Mouse (Mus musculus) midbrain, embryonic 14.5 days (tissue): Measurements from ENCODE around the gene Alox5ap. TPM values are rescaled to one million over a fixed set of nuclear protein-coding genes. Genes with fewer than 3 reads are reported as not detected.

Source experiments
- ATAC-seq: fragments of 200-750 bp; cut with Nextera tagmentation; 2 replicates; pipeline ENCODE4 v1.8.0; 2017; ENCODE audit warnings: moderate number of reproducible peaks, moderate library complexity; ENCODE audit not compliant: low FRiP score, low TSS enrichment
- DNase-seq: peaks from one replicate; pipeline ENCODE4 v3.0.0-alpha.2; 2015
- H3K27ac ChIP-seq: fragments of 300-500 bp; sonication (generic); replicated peaks from 2 replicates; pipeline ENCODE4 v1.5.1; 2014; ENCODE audit warnings: mild to moderate bottlenecking, low read depth, low read length, moderate library complexity
- H3K27me3 ChIP-seq: fragments of 300-500 bp; sonication (generic); 2 replicates; pipeline ENCODE4 v1.6.1; 2014; ENCODE audit warnings: low read length, control low read depth, mixed read lengths; ENCODE audit not compliant: control insufficient read depth, insufficient read depth
- H3K36me3 ChIP-seq: fragments of 300-500 bp; sonication (generic); 2 replicates; pipeline ENCODE4 v1.6.1; 2014; ENCODE audit warnings: low read length, control low read depth; ENCODE audit not compliant: control insufficient read depth, insufficient read depth
- H3K4me1 ChIP-seq: fragments of 300-500 bp; sonication (generic); 2 replicates; pipeline ENCODE4 v1.6.1; 2014; ENCODE audit warnings: mild to moderate bottlenecking, antibody characterized with exemption, low read length, control low read depth; ENCODE audit not compliant: control insufficient read depth, insufficient read depth
- H3K4me2 ChIP-seq: fragments of 300-500 bp; sonication (generic); 2 replicates; pipeline ENCODE4 v1.6.1; 2014; ENCODE audit warnings: mild to moderate bottlenecking, low read length, moderate library complexity
- H3K4me3 ChIP-seq: fragments of 300-500 bp; sonication (generic); replicated peaks from 2 replicates; pipeline ENCODE4 v1.5.1; 2014; ENCODE audit warnings: low read depth, low read length
- H3K9ac ChIP-seq: fragments of 300-500 bp; sonication (generic); replicated peaks from 2 replicates; pipeline ENCODE4 v1.6.1; 2014; ENCODE audit warnings: mild to moderate bottlenecking, low read length, moderate library complexity
- H3K9me3 ChIP-seq: fragments of 300-500 bp; sonication (generic); 2 replicates; pipeline ENCODE4 v1.6.1; 2016; ENCODE audit warnings: low read length, control low read depth, mixed read lengths; ENCODE audit not compliant: control insufficient read depth
- WGBS: fragments of 180-500 bp; shearing (Covaris S2); extraction: QIAGEN DNeasy Blood & Tissue Kit; methylation state at CpG from one replicate; pipeline ENCODE4 v1.1.7; 2014; 5-methylcytosine and 5-hydroxymethylcytosine counted together
- polyA plus RNA-seq: library from polyadenylated mRNA; unstranded; fragments of >200 nt; fragmentation: Nextera tagmentation; extraction: Ambion mirVana; gene quantifications from 2 replicates; pipeline ENCODE4 v1.2.1, GENCODE M21; 2014

The Alox5ap gene
- polyA plus RNA-seq, 1 experiment from 2014 or later = 12.2 TPM

DNA sequence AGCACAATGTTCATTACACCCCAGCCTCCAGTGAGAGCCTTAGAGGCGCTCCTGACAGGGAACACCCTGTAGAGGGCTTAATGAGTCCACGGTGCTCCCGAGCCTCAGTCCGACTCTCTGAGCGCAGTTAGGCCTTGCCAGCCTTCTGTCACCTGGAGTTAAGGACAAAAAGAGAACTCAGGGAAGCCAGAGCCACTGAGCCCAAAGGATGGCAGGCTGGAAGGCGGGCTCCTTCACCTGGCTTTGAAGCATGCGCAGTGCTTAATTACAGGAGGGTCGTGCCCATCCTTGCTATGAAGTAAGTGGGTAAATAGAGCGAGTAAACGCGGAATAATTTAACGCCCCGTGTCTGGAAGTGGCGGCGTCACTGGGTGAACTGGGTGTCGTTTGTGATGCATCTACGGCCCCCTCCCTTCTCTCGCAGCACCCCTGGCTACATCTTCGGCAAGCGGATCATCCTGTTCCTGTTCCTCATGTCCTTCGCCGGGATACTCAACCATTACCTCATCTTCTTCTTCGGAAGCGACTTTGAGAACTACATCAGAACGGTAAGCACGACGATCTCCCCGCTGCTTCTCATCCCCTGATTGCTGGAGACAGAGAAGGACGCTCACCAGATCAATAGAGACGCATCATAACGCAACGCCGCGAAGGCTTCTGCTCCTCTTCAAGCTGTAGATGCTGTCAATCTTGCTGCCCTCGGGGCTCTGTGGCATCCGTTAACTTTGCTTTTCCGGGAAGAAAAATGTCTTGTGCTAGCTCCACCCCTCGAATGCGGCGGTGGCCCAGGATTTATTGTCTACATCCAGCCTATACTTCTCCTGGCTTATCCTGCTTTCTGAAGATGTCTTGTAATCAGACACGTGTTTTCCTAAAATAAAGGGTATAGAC lies 22.8 kb downstream of the Alox5ap start:
- H3K4me1 ChIP-seq = peaks cover 7% of the 10 kb centered on the region
- WGBS = 22% methylated on average over 41 of the region's 41 CpGs
- ATAC-seq (no peak), DNase-seq (peak; percentile 71)
- no peaks in the 10 kb centered on the region for H3K36me3 ChIP-seq
- peak overlapping the region; percentile 58 for H3K4me2 ChIP-seq
- peak overlapping the region; percentile 32 for H3K4me3 ChIP-seq
- no peaks in the 10 kb centered on the region for H3K9me3 ChIP-seq
- H3K27ac ChIP-seq = peak overlapping the region; percentile 55
- H3K9ac ChIP-seq = peak overlapping the region; percentile 47; the same call in 1 of the 2 replicates
- no peaks in the 10 kb centered on the region for H3K27me3 ChIP-seq

- no peak overlapping the region for H3K4me3 ChIP-seq
- peaks cover 7% of the 10 kb centered on the region for H3K4me1 ChIP-seq
- no peaks in the 10 kb centered on the region for H3K27me3 ChIP-seq
Measured at GRCm38 (mm10) chr5:149291266-149291665, 26.7 kb downstream of the Alox5ap start.

GRCm38 (mm10) chr5:149293071-149293470 lies 28.5 kb downstream of the Alox5ap start:
- Histone ChIP-seq H3K4me3 (no peak overlapping the region), H3K4me1 (peaks cover 1% of the 10 kb centered on the region), H3K9ac (no peak overlapping the region), H3K9me3 (no peaks in the 10 kb centered on the region), H3K27ac (no peak overlapping the region), H3K4me2 (no peak overlapping the region), H3K36me3 (no peaks in the 10 kb centered on the region), H3K27me3 (no peaks in the 10 kb centered on the region)
- 53% methylated on average over 4 of the region's 4 CpGs for WGBS
- DNase-seq = no peak
- no peak for ATAC-seq

More at GRCm38 (mm10) chr5:149291266-149291665, 26.7 kb downstream of the Alox5ap start:
- Histone ChIP-seq H3K4me2 (no peak overlapping the region), H3K9me3 (no peaks in the 10 kb centered on the region), H3K36me3 (no peaks in the 10 kb centered on the region), H3K9ac (no peak overlapping the region), H3K27ac (no peak overlapping the region)
- 92% methylated on average over 5 of the region's 5 CpGs for WGBS
- ATAC-seq = no peak
- no peak for DNase-seq

DNA sequence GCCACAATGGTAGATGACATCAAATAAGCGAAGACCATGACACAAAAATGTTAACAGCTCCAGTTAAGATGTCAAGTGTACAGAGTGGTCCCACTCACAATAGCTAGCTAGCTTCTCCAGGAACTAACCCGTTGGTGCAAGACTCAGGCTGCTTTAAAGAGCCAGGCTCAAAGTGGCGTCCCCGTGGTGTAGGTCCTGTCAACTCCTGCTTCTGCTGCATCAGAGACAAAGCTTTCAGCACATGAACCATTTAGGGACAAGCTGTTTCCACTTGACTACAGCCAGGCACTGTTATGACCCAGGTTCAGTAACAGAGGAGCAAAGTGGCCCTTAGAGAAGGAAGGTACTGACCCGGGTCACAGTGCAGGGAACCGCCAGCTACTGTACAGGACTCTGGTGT lies 32.2 kb downstream of the Alox5ap start:
- H3K36me3 ChIP-seq = no peaks in the 10 kb centered on the region
- no peak for DNase-seq
- no peaks in the 10 kb centered on the region for H3K9me3 ChIP-seq
- no peak overlapping the region for H3K4me2 ChIP-seq
- no peak for ATAC-seq
- H3K27ac ChIP-seq = no peak overlapping the region
- 88% methylated on average over 6 of the region's 6 CpGs for WGBS
- no peaks in the 10 kb centered on the region for H3K4me1 ChIP-seq
- no peak overlapping the region for H3K4me3 ChIP-seq
- H3K9ac ChIP-seq = no peak overlapping the region
- H3K27me3 ChIP-seq = no peaks in the 10 kb centered on the region

- WGBS = 75% methylated on average over 2 of the region's 2 CpGs
- ATAC-seq = no peak
Measured at GRCm38 (mm10) chr5:149297464-149297863, 32.9 kb downstream of the Alox5ap start.

DNA sequence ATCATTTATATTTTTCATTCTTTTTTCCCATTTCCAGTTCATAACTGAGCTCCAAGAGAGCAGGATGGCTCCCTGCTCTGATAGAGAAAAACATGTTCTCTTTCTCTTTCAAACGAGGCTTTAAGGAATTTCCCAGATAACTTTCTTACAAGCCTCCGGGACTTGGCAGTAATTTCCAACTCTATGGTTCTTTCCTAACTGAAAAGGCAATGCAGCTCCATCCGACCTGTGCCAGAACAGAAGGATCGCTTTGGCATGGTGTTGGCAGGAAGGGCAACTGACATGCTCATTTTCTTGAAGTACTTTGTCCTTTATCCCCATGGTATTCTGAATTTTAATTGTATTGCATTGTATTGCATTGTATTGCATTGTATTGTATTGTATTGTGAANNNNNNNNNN lies 33.7 kb downstream of the Alox5ap start:
- DNase-seq (no peak), ATAC-seq (no peak)
- Histone ChIP-seq H3K9ac (no peak overlapping the region), H3K27ac (no peak overlapping the region), H3K27me3 (no peaks in the 10 kb centered on the region), H3K9me3 (no peaks in the 10 kb centered on the region), H3K36me3 (no peaks in the 10 kb centered on the region), H3K4me2 (no peak overlapping the region), H3K4me1 (no peaks in the 10 kb centered on the region), H3K4me3 (no peak overlapping the region)
- WGBS = 65% methylated on average over 4 of the region's 4 CpGs

More at GRCm38 (mm10) chr5:149297464-149297863, 32.9 kb downstream of the Alox5ap start:
- Histone ChIP-seq H3K9ac (no peak overlapping the region), H3K36me3 (no peaks in the 10 kb centered on the region), H3K9me3 (no peaks in the 10 kb centered on the region), H3K27ac (no peak overlapping the region), H3K27me3 (no peaks in the 10 kb centered on the region), H3K4me1 (no peaks in the 10 kb centered on the region), H3K4me3 (no peak overlapping the region), H3K4me2 (no peak overlapping the region)
- DNase-seq = no peak

DNA sequence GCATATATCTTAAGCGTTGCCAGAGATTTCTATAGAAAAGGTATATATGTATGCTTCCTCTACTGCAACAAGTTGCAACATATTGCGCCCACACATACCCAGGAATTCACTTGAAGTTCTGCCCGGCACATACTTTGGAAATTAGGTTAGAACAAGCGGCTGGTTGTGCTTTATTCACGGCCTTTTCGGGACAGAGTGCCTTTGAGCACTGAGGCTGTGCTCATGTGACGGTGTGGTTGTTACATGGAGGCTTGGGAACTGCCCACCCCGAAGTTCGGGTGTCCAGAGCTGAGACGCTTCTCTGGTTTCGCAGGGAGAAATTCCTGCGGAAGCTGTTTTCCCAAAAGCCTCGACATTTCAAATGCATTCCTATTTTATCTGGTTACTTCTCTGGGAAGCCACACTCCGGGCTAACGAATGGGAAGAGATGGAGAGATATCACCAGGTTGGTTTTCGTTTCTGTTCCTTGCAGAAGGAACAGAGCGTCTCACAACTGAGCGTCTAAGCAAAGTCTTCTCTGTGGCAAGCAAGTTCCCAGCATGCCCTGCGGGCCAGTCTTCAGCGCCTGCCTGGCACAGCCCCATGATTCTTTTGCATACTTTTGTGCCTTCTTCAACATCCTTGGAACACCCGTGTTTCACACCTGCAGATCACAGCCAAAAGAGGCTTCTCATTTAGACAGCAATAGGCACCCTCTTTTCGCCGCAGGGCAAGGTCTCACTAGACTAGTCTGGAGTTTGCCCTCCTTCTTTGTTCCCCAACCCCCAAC lies 48.5 kb downstream of the Alox5ap start:
- DNase-seq = no peak
- no peaks in the 10 kb centered on the region for H3K27me3 ChIP-seq
- no peak overlapping the region for H3K4me2 ChIP-seq
- no peaks in the 10 kb centered on the region for H3K36me3 ChIP-seq
- peaks cover 12% of the 10 kb centered on the region for H3K4me1 ChIP-seq
- H3K9ac ChIP-seq = no peak overlapping the region
- 73% methylated on average over 23 of the region's 23 CpGs for WGBS
- no peak for ATAC-seq
- H3K4me3 ChIP-seq = no peak overlapping the region
- H3K27ac ChIP-seq = no peak overlapping the region
- peaks cover 3% of the 10 kb centered on the region; the same call in 1 of the 2 replicates for H3K9me3 ChIP-seq

- WGBS = 83% methylated on average over 12 of the region's 12 CpGs
Measured at GRCm38 (mm10) chr5:149314514-149315081, 50.0 kb downstream of the Alox5ap start.

More at GRCm38 (mm10) chr5:149314514-149315081, 50.0 kb downstream of the Alox5ap start:
- H3K9me3 ChIP-seq = peaks cover 3% of the 10 kb centered on the region; the same call in 1 of the 2 replicates
- H3K27ac ChIP-seq = no peak overlapping the region
- no peak overlapping the region for H3K9ac ChIP-seq
- peaks cover 12% of the 10 kb centered on the region for H3K4me1 ChIP-seq
- H3K27me3 ChIP-seq = no peaks in the 10 kb centered on the region
- no peak for DNase-seq
- ATAC-seq = no peak
- H3K4me2 ChIP-seq = no peak overlapping the region
- H3K36me3 ChIP-seq = no peaks in the 10 kb centered on the region
- H3K4me3 ChIP-seq = no peak overlapping the region
